Mouse (Mus musculus) brain, embryonic 14.5 days (tissue): ENCODE data around the gene Rdh1.

ENCODE experiments used
- CTCF ChIP-seq: fragments of 200-500 bp; IDR thresholded peaks from 2 replicates; pipeline ENCODE4 v1.5.1; 2012; ENCODE audit warnings: inconsistent platforms, mild to moderate bottlenecking, moderate library complexity, borderline replicate concordance; ENCODE audit not compliant: insufficient read depth, insufficient read length; ENCODE audit errors: extremely low read depth
- POLR2A ChIP-seq: fragments of 200-500 bp; IDR thresholded peaks from 2 replicates; pipeline ENCODE4 v1.6.1; 2012; ENCODE audit warnings: mild to moderate bottlenecking, inconsistent platforms, borderline replicate concordance; ENCODE audit not compliant: poor library complexity, insufficient read depth, insufficient read length, severe bottlenecking; ENCODE audit errors: extremely low read depth

DNA sequence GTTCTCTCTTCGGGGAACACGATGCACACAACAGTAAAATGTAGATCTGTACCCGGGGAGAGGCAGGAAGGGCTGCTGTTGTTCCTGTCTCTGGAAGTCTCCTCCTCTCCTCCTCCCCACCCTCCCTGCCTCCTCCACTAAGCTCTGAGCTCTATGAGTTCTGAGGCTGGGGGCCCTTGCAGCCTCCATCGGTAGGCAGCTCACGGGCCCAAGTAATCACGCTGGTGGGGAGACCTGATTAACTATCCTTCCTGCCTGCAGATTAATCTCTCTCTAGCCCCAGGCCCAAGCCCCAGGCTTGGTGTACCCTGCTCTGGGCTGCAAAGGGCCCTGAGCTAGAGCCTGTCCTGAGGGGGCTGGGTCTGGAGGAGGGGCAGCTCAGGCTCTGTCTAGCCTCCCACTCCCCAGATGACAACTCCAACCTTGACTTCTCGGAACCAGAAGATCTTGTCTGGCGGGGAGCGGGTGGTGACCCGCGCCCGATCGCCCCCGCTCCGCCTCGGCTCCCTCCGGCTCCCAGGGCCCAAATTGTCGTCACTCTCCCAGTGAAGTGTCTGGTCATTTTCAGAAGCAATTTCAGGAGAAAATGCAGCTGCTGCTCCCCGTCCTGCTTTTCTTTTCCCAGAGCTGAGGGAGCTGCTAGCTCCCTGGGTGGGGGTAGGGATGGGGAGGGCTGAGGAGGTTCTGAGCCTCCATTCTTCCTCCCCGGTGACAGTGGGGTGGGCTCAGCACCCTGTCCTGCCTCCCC lies 37.7 kb upstream of the Rdh1 start:
- no peak for TF ChIP-seq CTCF
- TF ChIP-seq POLR2A = no peak
